Mouse (Mus musculus) G1E (cell line): ENCODE measurements at regions not wholly inside any gene's neighbourhood (a gene's known extent, or its start where the extent isn't known, plus 50 kb on each side); places are given as distances from the start of the nearest gene placed in this dataset.

Source experiments
- CTCF ChIP-seq: IDR thresholded peaks from 2 replicates; pipeline ENCODE4 v1.5.1; 2012; ENCODE audit warnings: low read depth, low read length, inconsistent platforms, mixed read lengths
- GATA1 ChIP-seq: IDR thresholded peaks from 2 replicates; pipeline ENCODE4 v1.6.1; 2012; ENCODE audit warnings: borderline replicate concordance, low read length, inconsistent platforms, mixed read lengths
- POLR2AphosphoS5 ChIP-seq: IDR thresholded peaks from 2 replicates; pipeline ENCODE4 v1.6.1; 2012; ENCODE audit warnings: low read depth, low read length, inconsistent platforms; ENCODE audit not compliant: insufficient replicate concordance

DNA sequence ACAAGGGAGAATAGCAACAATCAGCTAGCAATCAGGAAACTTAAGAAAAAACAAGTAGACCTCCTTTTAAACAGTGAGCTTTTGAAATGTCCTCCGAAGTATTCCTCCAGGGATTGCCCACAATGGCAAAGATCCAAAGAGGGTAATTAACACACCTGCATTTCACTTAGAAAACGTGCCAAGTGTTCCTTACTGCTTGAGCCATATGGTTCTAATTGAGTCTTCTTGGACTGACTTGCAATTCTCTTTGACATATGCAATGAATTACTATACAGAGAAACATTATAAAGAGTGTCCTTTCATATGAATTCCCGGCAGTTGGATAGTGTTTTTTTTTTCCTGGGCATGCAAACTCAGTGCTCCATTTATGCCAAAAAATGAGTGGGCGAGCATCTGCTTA lies 79.3 kb upstream of the P2ry10 start:
- no peak for TF ChIP-seq CTCF
- TF ChIP-seq POLR2AphosphoS5 = no peak
- no peak for TF ChIP-seq GATA1
